In the genomic region with DNA sequence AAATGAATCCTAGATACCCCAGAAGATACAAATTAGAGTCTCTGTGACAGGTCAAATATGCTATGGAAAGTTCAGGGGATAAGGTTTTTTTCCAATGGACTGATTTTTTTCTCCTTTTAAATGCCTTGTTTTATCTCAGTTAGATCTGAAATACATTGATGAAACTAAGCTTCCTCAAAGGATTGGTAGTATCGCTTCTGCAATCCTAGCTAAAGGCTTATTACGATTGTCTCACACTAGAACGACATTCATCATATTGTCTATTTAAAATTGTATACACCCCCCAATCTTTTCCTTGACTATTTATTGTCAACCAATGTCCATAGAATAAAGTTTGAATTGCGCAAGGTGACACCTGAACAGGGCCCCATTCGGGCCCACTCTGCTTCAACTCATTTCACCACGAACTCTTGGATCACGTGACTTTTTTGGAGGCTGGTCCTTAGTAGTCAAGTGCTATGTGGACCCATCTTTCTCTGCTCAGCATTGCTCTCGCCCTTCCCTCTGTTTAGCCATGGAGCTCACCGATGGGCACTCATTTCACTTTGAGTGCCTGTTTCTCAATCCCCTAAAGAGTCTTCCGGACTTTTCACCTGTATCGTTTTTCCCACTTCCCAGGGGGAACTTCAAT, we compare ENCODE assay signal across 19 mouse cellular contexts.
DNase-seq lines count a peak whose midpoint lies in the region; ATAC-seq and TF ChIP-seq lines count a peak whose summit lies in the region.
"Had no signal": no experiment of that assay in that cellular context is flagged by ENCODE, and none has a peak within 500 bp of the region (broad histone marks: within the 10 kb centered on the region; RNA-seq: fewer than 3 reads in every experiment).

No protein-coding gene starts in this region.

- no peak for TF ChIP-seq CTCF in CH12.LX (conservative IDR thresholded peaks at IDR 0.05 in 1 of 2, IDR thresholded peaks at IDR 0.05 in 1 of 2; ENCODE audit: low read depth in 2 of 2, low read length in 2 of 2)

- H3K4me1 ChIP-seq in kidney, embryonic 15.5 days, result no peaks in the 10 kb centered on the region
- H3K4me1 ChIP-seq in CH12.LX (ENCODE audit: control insufficient read depth in 1 of 2, insufficient read depth in 2 of 2), result no peaks in the 10 kb centered on the region
- H3K4me1 ChIP-seq: embryonic facial prominence, embryonic 12.5 days; forebrain, embryonic 15.5 days; heart, embryonic 10.5 days; hindbrain, embryonic 13.5 days had no signal

- H3K9ac ChIP-seq in kidney, embryonic 15.5 days, result no peak overlapping the region
- no peak overlapping the region for H3K9ac ChIP-seq in CH12.LX (ENCODE audit: insufficient read depth, low read depth)
- H3K9ac ChIP-seq: embryonic facial prominence, embryonic 12.5 days; forebrain, embryonic 15.5 days; hindbrain, embryonic 13.5 days had no signal

- no peaks in the 10 kb centered on the region for H3K36me3 ChIP-seq in kidney, embryonic 15.5 days
- H3K36me3 ChIP-seq in CH12.LX (replicated peaks in 1 of 2; ENCODE audit: control insufficient read depth in 1 of 2, insufficient read depth in 1 of 2, low read length in 1 of 2), result no peaks in the 10 kb centered on the region
- H3K36me3 ChIP-seq: embryonic facial prominence, embryonic 12.5 days; forebrain, embryonic 15.5 days; heart, embryonic 10.5 days; hindbrain, embryonic 13.5 days had no signal

- no peak for TF ChIP-seq POLR2A in CH12.LX (IDR thresholded peaks at IDR 0.05; ENCODE audit: low read depth, low read length)

- H3K27me3 ChIP-seq in kidney, embryonic 15.5 days, result no peaks in the 10 kb centered on the region
- H3K27me3 ChIP-seq in CH12.LX (replicated peaks), result no peaks in the 10 kb centered on the region
- H3K27me3 ChIP-seq: embryonic facial prominence, embryonic 12.5 days; forebrain, embryonic 15.5 days; hindbrain, embryonic 13.5 days; Patski had no signal

- TF ChIP-seq EP300 in CH12.LX (IDR thresholded peaks at IDR 0.05; ENCODE audit: low read length), result no peak

- no peaks in the 10 kb centered on the region for H3K9me3 ChIP-seq in kidney, embryonic 15.5 days (replicated peaks)
- no peaks in the 10 kb centered on the region for H3K9me3 ChIP-seq in CH12.LX (replicated peaks; ENCODE audit: low read length)
- H3K9me3 ChIP-seq: embryonic facial prominence, embryonic 12.5 days; forebrain, embryonic 15.5 days; heart, embryonic 10.5 days; hindbrain, embryonic 13.5 days had no signal

- H3K4me3 ChIP-seq in kidney, embryonic 15.5 days (replicated peaks), result no peak overlapping the region
- H3K4me3 ChIP-seq in CH12.LX (replicated peaks in 1 of 3; ENCODE audit: low read depth in 2 of 3, low read length in 2 of 3, poor library complexity in 1 of 3), result no peak overlapping the region
- H3K4me3 ChIP-seq: embryonic facial prominence, embryonic 12.5 days; forebrain, embryonic 15.5 days; heart, embryonic 10.5 days; hindbrain, embryonic 13.5 days had no signal

- no peak for DNase-seq in kidney, postnatal 25 days
- DNase-seq in CH12.LX (ENCODE audit: extremely low read depth), result no peak
- DNase-seq in thymus, adult 18-20 months, result no peak
- DNase-seq in heart, postnatal 4 days, result no peak
- DNase-seq: adrenal gland, postnatal 14 days; cerebellum, adult 11 months; cerebellum, adult 8-10 months; cerebellum, postnatal 14 days; gastrocnemius, postnatal 36 days; heart, postnatal 10 days had no signal

- no peak overlapping the region for H3K4me2 ChIP-seq in kidney, embryonic 15.5 days
- H3K4me2 ChIP-seq in CH12.LX (ENCODE audit: insufficient read depth, low read depth, poor library complexity, severe bottlenecking), result no peak overlapping the region
- H3K4me2 ChIP-seq: embryonic facial prominence, embryonic 12.5 days; forebrain, embryonic 15.5 days; hindbrain, embryonic 13.5 days had no signal

- ATAC-seq in kidney, embryonic 15.5 days (replicated peaks; ENCODE audit: low FRiP score), result no peak
- peak; percentile 54 for ATAC-seq in common myeloid progenitor, adult 5-6 weeks (replicated peaks; ENCODE audit: low read depth, poor library complexity, severe bottlenecking)
- ATAC-seq in megakaryocyte progenitor cell, adult 5-6 weeks (replicated peaks; ENCODE audit: poor library complexity), result peak; percentile 83
- ATAC-seq: activated CD4-positive, CD25-positive, alpha-beta regulatory T cell, adult 4 months; forebrain, embryonic 15.5 days; Patski had no signal

- H3K27ac ChIP-seq in kidney, embryonic 15.5 days, result peak overlapping the region; percentile 56; the same call in 1 of the 2 replicates
- no peak overlapping the region for H3K27ac ChIP-seq in CH12.LX (ENCODE audit: insufficient read depth, low read depth)
- H3K27ac ChIP-seq: embryonic facial prominence, embryonic 12.5 days; forebrain, embryonic 15.5 days; heart, embryonic 10.5 days; hindbrain, embryonic 13.5 days had no signal

- TF ChIP-seq RAD21 in CH12.LX (IDR thresholded peaks at IDR 0.05; ENCODE audit: low read depth, low read length), result no peak

- in situ Hi-C loops in CH12.LX (cut with MboI; ENCODE audit: low pct_ligation_motif_present, low pct_unique_long_range_greater_than_20kb, low sequenced_read_pairs), result no loop called here

- no peaks in the 10 kb centered on the region for H3K79me2 ChIP-seq in CH12.LX (replicated peaks; ENCODE audit: control insufficient read depth, extremely low read depth, insufficient read depth, poor library complexity, severe bottlenecking)

- dilution Hi-C loops in CH12.LX (cut with MboI; ENCODE audit: extremely low pct_ligation_motif_present, extremely low pct_unique_long_range_greater_than_20kb, low sequenced_read_pairs), result no loop called here

- WGBS in kidney, embryonic 15.5 days, result 86% methylated on average over 11 of the region's 11 CpGs

TF ChIP-seq in CH12.LX, 34 proteins besides CTCF, POLR2A, EP300 and RAD21:
- TF ChIP-seq SIN3A (IDR thresholded peaks at IDR 0.05; ENCODE audit: low read length) (no peak), USF1 (IDR thresholded peaks at IDR 0.05; ENCODE audit: low read depth, low read length) (peak; percentile 11)
